Mouse (Mus musculus) activated CD4-positive, CD25-positive, alpha-beta regulatory T cell, adult 4 months (primary cell): ENCODE data around the gene Dhrs9. TPM values are rescaled to one million over a fixed set of nuclear protein-coding genes. Genes with fewer than 3 reads are reported as not detected.
"Not testable (repeated sequence)": the region's sequence is repeated elsewhere in the genome, so short reads cannot be mapped to it uniquely, and the experiment has no call there.

Experiments used
- ATAC-seq: one replicate; pipeline ENCODE4 v1.8.0; 2017
- polyA plus RNA-seq, 2 experiments: library from polyadenylated mRNA; unstranded; fragments of 100-300 nt; shearing (Covaris generic); gene quantifications; one replicate each; pipeline ENCODE4 v1.2.1; 2017

Gene Dhrs9
- polyA plus RNA-seq: not detected

- ATAC-seq: peak; percentile 82
These were observed at the start of gene Dhrs9 for GRCm38 (mm10) chr2:69380281-69380680. TSS of gene Dhrs9 (plus strand) at chr2:69380445.

GRCm38 (mm10) chr2:69331523-69331922 is 48.7 kb upstream of the Dhrs9 start:
- ATAC-seq: not testable (repeated sequence)

GRCm38 (mm10) chr2:69341506-69341905 is 38.7 kb upstream of the Dhrs9 start:
- no peak for ATAC-seq

- ATAC-seq: no peak
These were observed 37.6 kb upstream of the Dhrs9 start, which contains the start of gene Abcb11 for GRCm38 (mm10) chr2:69342496-69343221. TSS of gene Abcb11 (minus strand) at chr2:69342616.

- ATAC-seq: peak; percentile 100
These were observed 24.8 kb upstream of the Dhrs9 start for GRCm38 (mm10) chr2:69355402-69355801.

- ATAC-seq: no peak
These were observed 15.4 kb upstream of the Dhrs9 start for GRCm38 (mm10) chr2:69364831-69365230.

GRCm38 (mm10) chr2:69365275-69365674 is 15.0 kb upstream of the Dhrs9 start:
- ATAC-seq: no peak

GRCm38 (mm10) chr2:69376780-69377179 is 3.5 kb upstream of the Dhrs9 start:
- ATAC-seq: no peak

GRCm38 (mm10) chr2:69379801-69380200 is 444 bp upstream of the Dhrs9 start:
- no peak for ATAC-seq

GRCm38 (mm10) chr2:69381740-69382139 is 1.5 kb downstream of the Dhrs9 start:
- no peak for ATAC-seq

- no peak for ATAC-seq
These were observed 2.6 kb downstream of the Dhrs9 start for GRCm38 (mm10) chr2:69382838-69383237.

- no peak for ATAC-seq
These were observed 6.0 kb downstream of the Dhrs9 start for GRCm38 (mm10) chr2:69386118-69386871.

- no peak for ATAC-seq
These were observed 13.7 kb downstream of the Dhrs9 start for GRCm38 (mm10) chr2:69393947-69394346.

GRCm38 (mm10) chr2:69395597-69396248 is 15.5 kb downstream of the Dhrs9 start:
- ATAC-seq: no peak

- ATAC-seq: no peak
These were observed 16.7 kb downstream of the Dhrs9 start for GRCm38 (mm10) chr2:69396760-69397435.

- no peak for ATAC-seq
These were observed 20.8 kb downstream of the Dhrs9 start for GRCm38 (mm10) chr2:69400866-69401604.

GRCm38 (mm10) chr2:69401891-69402290 is 21.6 kb downstream of the Dhrs9 start:
- no peak for ATAC-seq

GRCm38 (mm10) chr2:69402309-69402708 is 22.1 kb downstream of the Dhrs9 start:
- no peak for ATAC-seq

- no peak for ATAC-seq
These were observed 25.4 kb downstream of the Dhrs9 start for GRCm38 (mm10) chr2:69405692-69406091.

- ATAC-seq: no peak
These were observed 34.3 kb downstream of the Dhrs9 start for GRCm38 (mm10) chr2:69414539-69414938.

- no peak for ATAC-seq
These were observed 34.8 kb downstream of the Dhrs9 start for GRCm38 (mm10) chr2:69415070-69415469.

- no peak for ATAC-seq
These were observed 38.1 kb downstream of the Dhrs9 start for GRCm38 (mm10) chr2:69418294-69418881.
